Mouse (Mus musculus) liver, embryonic 14.5 days (tissue): Measurements from ENCODE around the gene Mthfd1l. TPM values are rescaled to one million over a fixed set of nuclear protein-coding genes. Genes with fewer than 3 reads are reported as not detected.
A peak's percentile ranks its signal among the peaks of the same experiment; 100 is the strongest.

Experiments used
- ATAC-seq: fragments of 200-750 bp; cut with Nextera tagmentation; 2 replicates; pipeline ENCODE4 v1.8.0; 2017; ENCODE audit warnings: moderate number of reproducible peaks, mild to moderate bottlenecking, moderate library complexity; ENCODE audit not compliant: insufficient read depth
- DNase-seq, 3 experiments: peaks; one replicate each; pipeline ENCODE4 v3.0.0-alpha.2; 2012 to 2013; ENCODE audit warnings: low read depth in 3 of 3, low spot score in 3 of 3
- H3K27ac ChIP-seq: fragments of 300-500 bp; sonication (generic); 2 replicates; pipeline ENCODE4 v1.5.1; 2014; ENCODE audit warnings: moderate library complexity, mild to moderate bottlenecking, control low read depth, inconsistent platforms
- H3K27me3 ChIP-seq: fragments of 300-500 bp; sonication (generic); 2 replicates; pipeline ENCODE4 v1.6.1; 2014; ENCODE audit warnings: mild to moderate bottlenecking, low read length, moderate library complexity; ENCODE audit not compliant: control insufficient read depth, insufficient read depth
- H3K36me3 ChIP-seq: fragments of 300-500 bp; sonication (generic); replicated peaks from 2 replicates; pipeline ENCODE4 v1.6.1; 2014; ENCODE audit warnings: low read depth; ENCODE audit not compliant: control insufficient read depth, insufficient read depth
- H3K4me1 ChIP-seq, 2 experiments: fragments of 200-500 bp in 1 of 2; fragments of 300-500 bp in 1 of 2; sonication (generic) in 1 of 2; replicated peaks; 2 replicates each; pipeline ENCODE4 v1.6.1; 2012 to 2014; ENCODE audit warnings: antibody characterized with exemption in 1 of 2, inconsistent platforms in 1 of 2, low read length in 1 of 2; ENCODE audit not compliant: control insufficient read depth in 2 of 2, insufficient read depth in 2 of 2
- H3K4me2 ChIP-seq: fragments of 300-500 bp; sonication (generic); 2 replicates; pipeline ENCODE4 v1.6.1; 2014; ENCODE audit warnings: low read depth, mild to moderate bottlenecking, control low read depth, moderate library complexity
- H3K4me3 ChIP-seq, 2 experiments: fragments of 200-500 bp in 1 of 2; fragments of 300-500 bp in 1 of 2; sonication (generic) in 1 of 2; 2 replicates each; pipeline ENCODE4 v1.5.1; 2012 to 2014; ENCODE audit warnings: low read depth in 2 of 2, low read length in 2 of 2, mild to moderate bottlenecking in 2 of 2, control low read depth in 1 of 2, inconsistent platforms in 1 of 2, moderate library complexity in 1 of 2; ENCODE audit not compliant: insufficient read depth in 1 of 2
- H3K9ac ChIP-seq: fragments of 300-500 bp; sonication (generic); replicated peaks from 2 replicates; pipeline ENCODE4 v1.6.1; 2014; ENCODE audit warnings: mild to moderate bottlenecking, control low read depth, moderate library complexity
- H3K9me3 ChIP-seq: fragments of 300-500 bp; sonication (generic); 2 replicates; pipeline ENCODE4 v1.6.1; 2016; ENCODE audit warnings: low read length, mixed read lengths; ENCODE audit not compliant: control insufficient read depth
- CTCF ChIP-seq: IDR thresholded peaks from 2 replicates; pipeline ENCODE4 v1.5.1; 2016; ENCODE audit warnings: antibody characterized with exemption, low read depth, control low read depth
- EP300 ChIP-seq: IDR thresholded peaks from 2 replicates; pipeline ENCODE4 v1.6.1; 2016; ENCODE audit warnings: antibody characterized with exemption, low read depth
- WGBS: fragments of 180-500 bp; shearing (Covaris S2); extraction: QIAGEN DNeasy Blood & Tissue Kit; methylation state at CpG from one replicate; pipeline ENCODE4 v1.1.7; 2014; ENCODE audit not compliant: insufficient replicate concordance; 5-methylcytosine and 5-hydroxymethylcytosine counted together
- polyA plus RNA-seq, 2 experiments: library from polyadenylated mRNA; depleted of rRNA in 1 of 2; stranded (reverse) in 1 of 2; unstranded in 1 of 2; fragments of >200 nt; fragmentation: Nextera tagmentation in 1 of 2; extraction: Ambion mirVana in 1 of 2; gene quantifications; 2 replicates each; pipeline versions ENCODE4 v1.2.1 to v1.2.3; 2012 to 2014

The Mthfd1l gene
- polyA plus RNA-seq, 2 experiments, result 18.5 to 19.2 TPM

DNA sequence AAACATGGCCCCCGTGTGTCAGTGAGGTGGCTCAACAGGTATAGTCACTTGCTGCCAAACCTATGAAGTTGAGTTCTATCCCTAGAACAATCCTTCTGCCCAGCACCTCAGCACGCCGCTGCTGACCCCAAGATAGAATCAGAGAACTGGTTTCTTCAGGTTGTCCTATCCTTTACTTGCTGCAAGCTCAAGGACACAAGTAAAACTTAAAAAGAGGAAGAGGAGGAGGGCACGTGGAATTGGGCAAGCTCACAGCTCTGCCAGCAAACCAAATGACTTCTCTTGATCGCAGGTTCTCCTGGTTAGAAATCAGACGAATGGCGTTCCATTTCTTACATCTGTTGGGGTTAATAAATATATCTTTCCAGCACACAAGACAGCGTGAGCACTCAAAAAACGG, 681 bp upstream of the Mthfd1l start:
- Histone ChIP-seq H3K36me3 (no peaks in the 10 kb centered on the region), H3K4me3 (peak overlapping the region in 1 of 2 experiments; percentile 90; a peak in 2 of 4 replicates), H3K4me1 (peaks cover 31 to 34% of the 10 kb centered on the region in 2 experiments), H3K9me3 (no peaks in the 10 kb centered on the region), H3K9ac (peak overlapping the region; percentile 94; the same call in 1 of the 2 replicates), H3K27me3 (no peaks in the 10 kb centered on the region), H3K4me2 (peak overlapping the region; percentile 99), H3K27ac (no peak overlapping the region)
- WGBS, result 63% methylated on average over 9 of the region's 9 CpGs
- ATAC-seq, result no peak
- TF ChIP-seq EP300, result no peak
- TF ChIP-seq CTCF, result no peak
- no peak for DNase-seq

DNA sequence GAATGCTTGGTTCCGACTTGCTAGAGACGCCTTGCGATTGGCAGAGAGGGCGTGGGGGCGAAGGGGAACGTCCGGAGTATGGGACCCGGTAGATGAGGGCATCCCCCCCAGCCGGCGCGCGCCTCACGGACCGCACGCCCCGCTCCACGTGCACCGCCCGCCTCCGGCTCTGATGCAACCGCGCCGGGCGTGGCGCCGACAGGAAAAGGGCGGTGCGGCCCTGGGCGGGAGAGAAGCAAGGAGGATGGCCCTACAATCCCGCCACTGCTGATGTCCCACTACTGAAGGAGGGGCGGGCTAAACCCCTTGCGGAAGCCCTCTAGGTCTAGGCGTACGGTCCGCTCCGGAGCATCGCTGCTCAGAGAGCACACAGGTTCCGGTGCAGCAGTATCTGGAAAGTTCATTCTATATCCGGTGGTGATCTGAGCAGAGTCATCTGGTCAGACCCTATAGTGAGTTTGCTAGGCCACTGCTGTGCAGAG, 712 bp downstream of the Mthfd1l start:
- Histone ChIP-seq H3K4me1 (peaks cover 31 to 34% of the 10 kb centered on the region in 2 experiments), H3K27ac (peak overlapping the region; percentile 90), H3K36me3 (peaks cover 5% of the 10 kb centered on the region), H3K9me3 (no peaks in the 10 kb centered on the region), H3K9ac (peak overlapping the region; percentile 94), H3K4me3 (peak overlapping the region; percentile 72 to 90), H3K4me2 (peak overlapping the region; percentile 99), H3K27me3 (no peaks in the 10 kb centered on the region)
- DNase-seq, result peak; percentile 78 to 81 (median 80)
- TF ChIP-seq EP300 (peak; percentile 57), CTCF (no peak)
- ATAC-seq, result peak; percentile 89
- under 1% methylated on average over 35 of the region's 39 CpGs for WGBS

DNA sequence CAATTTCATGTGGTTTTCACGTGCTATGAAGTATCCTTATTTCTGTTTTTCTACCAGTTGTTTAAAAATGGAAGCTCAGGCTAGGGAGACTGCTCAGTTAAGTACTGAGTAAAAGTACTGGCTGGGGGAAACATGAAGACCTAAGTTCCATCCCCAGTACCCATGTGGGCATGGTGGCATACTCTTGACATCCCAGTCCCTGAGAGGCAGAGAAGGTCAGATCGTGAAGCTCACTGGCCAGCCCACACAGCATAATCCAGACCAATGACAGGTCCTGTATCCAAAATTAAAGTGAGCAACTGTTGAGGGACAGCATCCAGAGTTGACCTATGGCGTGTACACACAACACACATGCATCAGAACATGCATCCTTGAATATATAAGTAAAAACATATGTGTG, 1.5 kb downstream of the Mthfd1l start:
- Histone ChIP-seq H3K9me3 (no peaks in the 10 kb centered on the region), H3K27ac (peak overlapping the region; percentile 90), H3K4me2 (peak overlapping the region; percentile 99), H3K4me1 (peaks cover 31 to 34% of the 10 kb centered on the region in 2 experiments), H3K4me3 (peak overlapping the region; percentile 72 to 90), H3K27me3 (no peaks in the 10 kb centered on the region), H3K36me3 (peaks cover 12% of the 10 kb centered on the region), H3K9ac (peak overlapping the region; percentile 94)
- TF ChIP-seq CTCF (no peak), EP300 (no peak)
- ATAC-seq (no peak), DNase-seq (no peak)
- WGBS, result 44% methylated on average over 3 of the region's 3 CpGs

DNA sequence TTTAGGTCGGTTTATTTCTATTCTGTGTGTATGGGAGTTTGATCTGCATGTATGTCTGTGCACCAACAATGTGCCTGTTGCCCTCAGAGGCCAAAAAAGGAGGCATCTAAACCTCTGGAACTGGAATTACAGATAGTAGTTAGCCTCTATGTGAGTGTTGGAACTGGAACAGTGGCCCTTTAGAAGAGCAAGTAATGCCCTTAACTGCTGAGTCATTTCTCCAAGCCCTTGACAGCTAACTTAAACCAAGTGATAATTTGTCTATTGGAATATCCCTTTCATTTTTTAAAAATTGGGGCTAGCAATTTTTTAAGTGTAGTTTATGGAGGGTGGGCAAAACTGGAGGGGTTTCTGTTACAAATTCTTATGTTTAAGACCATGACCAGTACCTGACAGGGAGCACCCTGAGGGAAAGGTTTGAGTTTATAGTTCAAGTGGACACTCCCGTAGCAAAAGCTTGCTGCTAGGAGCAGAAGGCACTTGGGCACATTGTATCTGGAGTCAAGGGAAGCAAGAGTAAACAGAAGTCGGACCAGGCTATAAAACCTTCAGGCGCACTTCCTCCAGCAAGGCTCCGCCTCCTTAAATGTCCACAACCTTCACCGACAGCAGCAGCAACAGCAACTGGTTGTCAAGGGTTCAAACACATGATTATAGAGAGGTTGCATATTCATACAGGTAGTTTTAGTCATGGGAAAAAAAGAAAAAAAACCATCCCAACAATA, 3.1 kb downstream of the Mthfd1l start:
- Histone ChIP-seq H3K9me3 (no peaks in the 10 kb centered on the region), H3K36me3 (peaks cover 27% of the 10 kb centered on the region), H3K4me1 (peaks cover 31 to 34% of the 10 kb centered on the region in 2 experiments), H3K27ac (peak overlapping the region; percentile 90), H3K9ac (peak overlapping the region; percentile 94), H3K27me3 (no peaks in the 10 kb centered on the region), H3K4me2 (peak overlapping the region; percentile 99), H3K4me3 (no peak overlapping the region)
- TF ChIP-seq EP300, result no peak
- TF ChIP-seq CTCF, result no peak
- DNase-seq, result peak; percentile 55 to 60 (median 59)
- ATAC-seq, result no peak
- WGBS, result 43% methylated on average over 6 of the region's 6 CpGs

DNA sequence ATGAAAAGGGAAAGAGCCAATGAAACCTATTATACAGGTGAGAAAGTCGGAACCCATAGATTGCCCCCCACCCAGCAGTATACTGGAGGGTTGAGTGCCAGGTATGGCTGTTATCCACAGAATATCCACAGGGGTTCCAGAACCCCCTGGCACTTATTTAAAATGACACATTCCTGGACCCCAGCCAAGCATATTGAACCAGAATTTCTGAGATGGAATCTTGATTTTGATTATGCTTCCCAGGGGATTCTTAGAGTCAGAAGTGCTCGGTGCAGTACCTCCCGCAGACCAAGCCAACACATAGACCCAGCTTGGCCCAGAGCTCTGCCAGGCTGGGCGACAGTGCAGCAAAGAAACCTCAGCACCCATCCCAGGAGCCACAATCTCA, 3.7 kb downstream of the Mthfd1l start:
- H3K4me1 ChIP-seq, result peaks cover 31 to 34% of the 10 kb centered on the region in 2 experiments
- H3K4me3 ChIP-seq, result no peak overlapping the region
- no peak for TF ChIP-seq CTCF
- no peak for TF ChIP-seq EP300
- H3K27ac ChIP-seq, result no peak overlapping the region
- ATAC-seq (no peak), DNase-seq (no peak)
- H3K36me3 ChIP-seq, result peaks cover 30% of the 10 kb centered on the region
- no peaks in the 10 kb centered on the region for H3K9me3 ChIP-seq
- no peak overlapping the region; the same call in 1 of the 2 replicates for H3K4me2 ChIP-seq
- no peaks in the 10 kb centered on the region for H3K27me3 ChIP-seq
- H3K9ac ChIP-seq, result no peak overlapping the region
- 82% methylated on average over 4 of the region's 4 CpGs for WGBS
